ENCODE assay signal across 17 mouse cellular contexts in the genomic region with DNA sequence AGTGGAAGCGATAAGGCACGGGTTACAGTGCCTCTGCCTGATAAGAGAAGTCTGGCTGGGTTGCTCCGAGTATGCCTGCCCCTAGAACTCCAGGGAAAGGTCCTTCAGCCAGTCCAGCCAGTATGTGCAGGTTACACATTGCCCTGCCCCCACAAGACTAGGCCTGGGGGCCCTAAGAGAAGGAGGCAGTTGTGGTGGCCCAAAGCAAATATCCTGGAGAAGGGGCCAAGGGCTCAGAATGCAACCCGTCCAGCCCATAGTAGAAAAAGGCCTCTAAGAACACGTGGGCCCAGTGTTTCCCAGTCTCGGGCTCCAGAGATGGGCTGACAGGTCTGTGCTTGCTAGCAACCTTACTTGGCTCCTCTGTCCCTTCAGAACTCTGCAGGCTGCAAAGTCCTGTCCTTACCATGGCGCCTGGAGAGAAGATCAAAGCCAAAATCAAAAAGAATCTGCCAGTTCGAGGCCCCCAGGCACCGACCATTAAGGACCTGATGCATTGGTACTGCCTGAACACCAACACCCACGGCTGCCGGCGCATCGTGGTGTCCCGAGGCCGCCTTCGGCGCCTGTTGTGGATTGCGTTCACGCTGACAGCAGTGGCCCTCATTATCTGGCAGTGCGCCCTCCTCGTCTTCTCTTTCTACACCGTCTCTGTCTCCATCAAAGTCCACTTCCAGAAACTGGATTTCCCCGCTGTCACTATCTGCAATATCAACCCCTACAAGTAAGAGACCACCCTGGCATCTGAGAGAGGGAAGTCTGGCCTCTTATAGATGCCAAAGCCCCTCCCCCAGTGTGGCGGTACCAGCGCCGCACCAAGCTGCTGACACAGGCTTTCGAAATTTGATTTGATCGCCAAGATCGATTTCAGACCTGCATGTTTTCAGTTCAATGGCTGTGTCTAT. TPM values are rescaled to one million over a fixed set of nuclear protein-coding genes. Genes with fewer than 3 reads are reported as not detected.
A peak's percentile ranks its signal among the peaks of the same experiment; 100 is the strongest.
DNase-seq lines count a peak whose midpoint lies in the region; ATAC-seq and TF ChIP-seq lines count a peak whose summit lies in the region.
"Had no signal": no experiment of that assay in that cellular context is flagged by ENCODE, and none has a peak within 500 bp of the region (broad histone marks: within the 10 kb centered on the region; RNA-seq: fewer than 3 reads in every experiment).

No protein-coding gene starts in this region.

- H3K4me1 ChIP-seq in stomach, postnatal 0 days (replicated peaks; ENCODE audit: control insufficient read depth, insufficient read depth) = no peaks in the 10 kb centered on the region
- H3K4me1 ChIP-seq in midbrain, embryonic 13.5 days (replicated peaks) = peaks cover 10% of the 10 kb centered on the region

- no peak for ATAC-seq in stomach, postnatal 0 days (ENCODE audit: low FRiP score, low TSS enrichment)
- ATAC-seq in erythroblast, adult 5-6 weeks (replicated peaks; ENCODE audit: low FRiP score, poor library complexity, severe bottlenecking) = no peak
- ATAC-seq in midbrain, embryonic 13.5 days = no peak
- ATAC-seq: forebrain, embryonic 15.5 days; midbrain, embryonic 16.5 days had no signal

- no peaks in the 10 kb centered on the region for H3K36me3 ChIP-seq in stomach, postnatal 0 days (ENCODE audit: control insufficient read depth, insufficient read depth, low read length)
- no peaks in the 10 kb centered on the region for H3K36me3 ChIP-seq in midbrain, embryonic 13.5 days
- H3K36me3 ChIP-seq: forebrain, embryonic 15.5 days; hindbrain, embryonic 15.5 days had no signal

- H3K9ac ChIP-seq in stomach, postnatal 0 days (ENCODE audit: low read length) = no peak overlapping the region
- no peak overlapping the region for H3K9ac ChIP-seq in midbrain, embryonic 13.5 days (replicated peaks)
- H3K9ac ChIP-seq: forebrain, embryonic 15.5 days; hindbrain, embryonic 15.5 days; liver, embryonic 14.5 days had no signal

- no peak for TF ChIP-seq EP300 in stomach, postnatal 0 days (optimal IDR thresholded peaks at IDR 0.05)

- WGBS in stomach, postnatal 0 days = 49% methylated on average over 29 of the region's 29 CpGs
- 76% methylated on average over 29 of the region's 29 CpGs for WGBS in midbrain, embryonic 13.5 days

- H3K4me2 ChIP-seq in stomach, postnatal 0 days (replicated peaks; ENCODE audit: low read depth) = no peak overlapping the region
- H3K4me2 ChIP-seq in midbrain, embryonic 13.5 days (replicated peaks) = no peak overlapping the region
- H3K4me2 ChIP-seq: forebrain, embryonic 15.5 days; hindbrain, embryonic 15.5 days had no signal

- no peak overlapping the region for H3K4me3 ChIP-seq in stomach, postnatal 0 days (ENCODE audit: low read depth, low read length)
- H3K4me3 ChIP-seq in midbrain, embryonic 13.5 days (replicated peaks) = no peak overlapping the region
- H3K4me3 ChIP-seq: forebrain, embryonic 15.5 days; heart, adult 2 months; hindbrain, embryonic 15.5 days had no signal

- 0 out of 2 replicates have a peak overlapping the region, but pooled peaks have one; percentile 18 for H3K27ac ChIP-seq in stomach, postnatal 0 days (replicated peaks)
- no peak overlapping the region for H3K27ac ChIP-seq in midbrain, embryonic 13.5 days
- H3K27ac ChIP-seq: forebrain, embryonic 15.5 days; heart, adult 2 months; hindbrain, embryonic 15.5 days; liver, embryonic 14.5 days had no signal

- DNase-seq in cerebellum, adult 11-12 months = peak; percentile 6
- no peak for DNase-seq in cerebellum, adult 18-20 months
- peak; percentile 6 for DNase-seq in layer of hippocampus, adult 11-12 months (ENCODE audit: low spot score)
- no peak for DNase-seq in layer of hippocampus, adult 8-10 months (ENCODE audit: low spot score in 2 of 2)
- peak; percentile 63 for DNase-seq in gonadal fat pad, adult 2 months (ENCODE audit: low read depth)
- peak; percentile 15 for DNase-seq in stomach, postnatal 0 days (ENCODE audit: low spot score)
- DNase-seq: adrenal gland, postnatal 25 days; heart, adult 2 months; thymus, adult 2 months had no signal

- H3K9me3 ChIP-seq in stomach, postnatal 0 days (ENCODE audit: control insufficient read depth, low read length) = no peaks in the 10 kb centered on the region
- no peaks in the 10 kb centered on the region for H3K9me3 ChIP-seq in midbrain, embryonic 13.5 days
- H3K9me3 ChIP-seq: forebrain, embryonic 15.5 days; hindbrain, embryonic 15.5 days had no signal

- TF ChIP-seq CTCF in stomach, postnatal 0 days (IDR thresholded peaks at IDR 0.05; ENCODE audit: low read depth) = no peak

- H3K27me3 ChIP-seq in stomach, postnatal 0 days (ENCODE audit: control insufficient read depth, insufficient read depth, low read length) = no peaks in the 10 kb centered on the region
- H3K27me3 ChIP-seq in midbrain, embryonic 13.5 days = peaks cover 37% of the 10 kb centered on the region

RNA-seq across cellular contexts. Expression of gene Scnn1g, which starts 3.5 kb away (rescaled TPM):
- total RNA-seq in layer of hippocampus, adult 8-10 months (2022) = under 1 TPM; 0.23 to 0.51 (median 0.33) TPM
- 0.27 and 0.36 TPM in 2 replicates for polyA plus RNA-seq in gonadal fat pad, adult 2 months (2012; rRNA removed)
- polyA plus RNA-seq in stomach, postnatal 0 days (2015; fragmentation: Nextera tagmentation; extraction: Ambion mirVana) = 7.0 and 8.0 TPM in 2 replicates
- total RNA-seq in erythroblast, adult 5-6 weeks (2015; ENCODE audit: low replicate concordance) = not detected in 2 replicates
- not detected in 2 replicates for total RNA-seq in erythroblast, adult 5-6 weeks (2017; ENCODE audit: low replicate concordance)
- polyA plus RNA-seq in midbrain, embryonic 13.5 days (2015; fragmentation: Nextera tagmentation; extraction: Ambion mirVana) = not detected in 2 replicates
- total RNA-seq: common myeloid progenitor, adult 5-6 weeks; heart, adult 2 months; neutrophil, adult 5-6 weeks had no signal
- polyA plus RNA-seq: forebrain, embryonic 15.5 days; liver, embryonic 14.5 days; midbrain, embryonic 16.5 days had no signal

RNA-seq across cellular contexts. Expression of gene Usp31, which starts 30.7 kb away (rescaled TPM):
- total RNA-seq in layer of hippocampus, adult 8-10 months (2022) = 10 to 100 TPM; 52.1 to 73.5 (median 62.9) TPM
- 4.5 and 5.8 TPM in 2 replicates for polyA plus RNA-seq in gonadal fat pad, adult 2 months (2012; rRNA removed)
- 0.70 and 0.73 TPM in 2 replicates for polyA plus RNA-seq in stomach, postnatal 0 days (2015; fragmentation: Nextera tagmentation; extraction: Ambion mirVana)
- 0.42 and 7.5 TPM in 2 replicates for total RNA-seq in erythroblast, adult 5-6 weeks (2015; ENCODE audit: low replicate concordance)
- total RNA-seq in erythroblast, adult 5-6 weeks (2017; ENCODE audit: low replicate concordance) = 2.2 and 2.9 TPM in 2 replicates
- 2.9 and 3.2 TPM in 2 replicates for polyA plus RNA-seq in midbrain, embryonic 13.5 days (2015; fragmentation: Nextera tagmentation; extraction: Ambion mirVana)

Comparison
In these comparisons a context has a peak if more than half of its experiments do, and no peak if none do; other contexts are left out.
1. DNase-seq: peak in cerebellum, adult 11-12 months (single experiment), layer of hippocampus, adult 11-12 months (single experiment), gonadal fat pad, adult 2 months (single experiment) and stomach, postnatal 0 days (single experiment); none in cerebellum, adult 18-20 months (0 of 2) and layer of hippocampus, adult 8-10 months (0 of 2).